Mouse (Mus musculus) ovary, postnatal 10 days (tissue): ENCODE data around the gene Thtpa.
A peak's percentile ranks its signal among the peaks of the same experiment; 100 is the strongest.

Experiments used
- DNase-seq: peaks from one replicate; pipeline ENCODE4 v3.0.0; 2022; ENCODE audit warnings: low spot score

The Thtpa gene

GRCm38 (mm10) chr14:55078366-55078989 lies 16.1 kb upstream of the Thtpa start:
- no peak for DNase-seq

GRCm38 (mm10) chr14:55079214-55079970 lies 15.2 kb upstream of the Thtpa start:
- peak; percentile 35 for DNase-seq

GRCm38 (mm10) chr14:55081105-55081504 lies 13.5 kb upstream of the Thtpa start:
- DNase-seq: no peak

GRCm38 (mm10) chr14:55083481-55083880 lies 11.1 kb upstream of the Thtpa start:
- DNase-seq: no peak

DNA sequence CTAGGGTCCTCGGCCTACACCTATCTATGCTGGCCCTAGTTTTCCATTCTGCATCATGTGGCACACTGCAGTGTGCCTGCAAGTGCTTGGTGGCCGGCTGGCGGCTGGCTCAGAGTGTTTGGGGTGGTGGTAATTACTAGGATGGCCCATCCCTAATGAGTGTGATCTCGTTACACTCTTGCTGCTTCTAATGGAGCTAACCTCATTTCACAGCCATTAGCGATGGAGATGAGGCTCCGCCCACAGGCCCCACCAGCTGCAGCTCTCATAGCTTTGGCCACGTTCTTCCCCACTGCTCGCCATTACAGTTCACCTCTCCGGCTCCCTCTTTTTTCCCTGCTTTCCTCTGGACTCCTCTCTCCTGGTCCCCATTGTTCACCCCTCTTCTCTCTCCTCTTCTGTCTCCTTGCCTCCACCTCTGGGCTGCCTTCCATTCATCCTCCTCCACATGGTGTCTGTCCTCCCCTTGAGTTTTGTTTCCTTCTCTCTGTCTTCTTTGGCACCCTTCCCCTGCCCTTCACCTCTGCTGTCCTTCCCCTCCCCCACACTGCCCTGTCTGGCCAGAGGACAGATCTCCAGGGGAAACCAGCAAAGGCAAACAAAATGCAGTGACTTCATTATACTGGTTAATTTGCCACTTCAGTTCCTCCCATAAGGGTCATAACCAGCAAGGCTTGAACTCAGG lies 9.1 kb upstream of the Thtpa start:
- no peak for DNase-seq

GRCm38 (mm10) chr14:55086009-55086514 lies 8.5 kb upstream of the Thtpa start:
- DNase-seq: no peak

GRCm38 (mm10) chr14:55089199-55089947 lies 5.2 kb upstream of the Thtpa start:
- no peak for DNase-seq

- no peak for DNase-seq
Observed at GRCm38 (mm10) chr14:55091209-55091865, 3.2 kb upstream of the Thtpa start.

DNA sequence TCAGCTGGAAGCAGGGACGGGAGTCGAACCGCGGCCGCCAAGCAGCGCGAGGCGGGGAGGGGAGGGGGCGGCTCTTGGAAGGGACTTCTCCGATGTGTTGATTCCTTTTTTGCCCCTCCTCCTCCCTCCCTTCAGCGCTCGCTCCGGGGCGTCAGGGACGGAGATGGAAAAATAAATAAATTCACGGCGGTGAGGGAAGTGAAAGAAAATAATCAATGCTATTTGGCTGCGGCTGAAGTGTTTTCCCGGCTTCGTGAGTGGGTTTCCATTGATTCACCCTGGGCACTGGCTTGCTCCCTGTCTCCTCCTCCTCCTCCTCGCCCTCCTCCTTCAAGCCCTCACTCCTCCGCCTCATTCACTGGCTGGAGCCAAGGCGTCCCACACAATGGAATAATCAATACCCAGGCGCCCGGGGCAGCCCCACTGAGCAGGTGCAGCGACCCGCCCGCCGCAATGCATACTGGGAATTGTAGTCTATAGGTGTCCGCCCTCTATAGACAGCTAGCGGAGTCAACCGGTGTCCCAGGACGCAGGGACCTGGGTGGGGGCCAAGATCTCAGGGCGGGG lies 2.5 kb upstream of the Thtpa start, which contains the start of gene Zfhx2:
TSS of gene Zfhx2 (minus strand) at position 314 of the 567 bp plus-strand sequence.
- peak; percentile 71 for DNase-seq

DNA sequence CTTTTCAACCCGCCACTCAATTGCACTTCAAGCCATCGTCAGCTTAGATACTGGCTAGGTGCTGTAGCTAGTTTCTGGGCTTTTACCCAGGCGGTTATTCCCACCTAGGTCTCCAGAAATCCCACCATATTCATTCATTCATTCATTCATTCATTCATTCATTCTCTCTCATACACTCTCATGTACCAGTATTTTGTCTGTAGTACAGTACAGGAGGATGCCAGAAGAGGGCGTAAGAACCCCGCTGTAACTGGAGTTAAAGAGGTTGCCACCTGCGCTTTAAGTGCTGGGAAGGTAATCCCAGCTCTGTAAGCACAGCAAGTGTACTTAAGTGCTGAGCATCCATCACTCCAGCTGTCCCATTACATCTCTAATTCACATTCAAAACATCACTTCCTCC lies 657 bp upstream of the Thtpa start:
- no peak for DNase-seq

- DNase-seq: no peak
Observed at GRCm38 (mm10) chr14:55095263-55095662, 679 bp downstream of the Thtpa start.

DNA sequence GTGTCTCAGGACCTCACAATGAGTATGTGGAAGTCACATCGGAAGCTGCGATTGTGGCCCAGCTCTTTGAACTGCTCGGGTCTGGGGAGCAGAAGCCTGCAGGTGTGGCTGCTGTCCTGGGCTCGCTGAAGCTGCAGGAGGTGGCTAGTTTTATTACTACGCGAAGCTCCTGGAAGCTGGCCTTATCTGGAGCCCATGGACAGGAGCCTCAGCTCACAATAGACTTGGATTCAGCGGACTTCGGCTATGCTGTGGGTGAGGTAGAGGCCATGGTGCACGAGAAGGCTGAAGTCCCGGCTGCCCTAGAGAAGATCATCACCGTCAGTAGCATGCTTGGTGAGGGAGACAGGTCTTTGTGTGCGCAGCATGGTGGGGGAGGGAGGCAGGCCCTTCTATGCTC lies 1.1 kb downstream of the Thtpa start:
- DNase-seq: no peak

DNA sequence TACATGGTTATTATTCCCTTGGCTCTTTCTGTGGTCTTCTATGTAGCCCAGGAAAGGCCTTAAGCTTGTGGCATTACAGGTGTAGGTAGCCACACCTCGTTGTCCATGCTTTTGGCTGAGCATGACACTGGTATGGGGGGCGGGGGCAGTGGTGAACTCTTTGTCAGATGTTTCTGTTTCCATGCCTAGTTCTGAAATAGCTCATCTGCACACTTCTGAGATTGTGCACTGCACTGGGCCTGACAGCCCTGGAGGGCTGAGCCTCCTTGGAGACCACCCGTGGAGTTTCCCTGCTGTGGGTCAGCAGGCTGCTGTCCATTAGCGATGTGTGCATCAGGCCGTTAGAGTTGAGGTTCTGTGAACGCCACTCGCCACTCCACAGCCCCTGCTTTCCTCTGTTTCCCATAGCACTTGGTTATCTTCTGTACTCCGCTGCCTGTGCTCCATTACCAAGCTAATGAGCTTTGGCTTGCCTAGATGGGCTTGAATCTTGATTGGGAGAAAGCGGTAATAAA lies 2.0 kb downstream of the Thtpa start:
- no peak for DNase-seq

GRCm38 (mm10) chr14:55097646-55098045 lies 3.1 kb downstream of the Thtpa start:
- DNase-seq: no peak

- DNase-seq: no peak
Observed at GRCm38 (mm10) chr14:55098067-55098466, 3.5 kb downstream of the Thtpa start.

GRCm38 (mm10) chr14:55101592-55101991 lies 7.0 kb downstream of the Thtpa start:
- DNase-seq: no peak

DNA sequence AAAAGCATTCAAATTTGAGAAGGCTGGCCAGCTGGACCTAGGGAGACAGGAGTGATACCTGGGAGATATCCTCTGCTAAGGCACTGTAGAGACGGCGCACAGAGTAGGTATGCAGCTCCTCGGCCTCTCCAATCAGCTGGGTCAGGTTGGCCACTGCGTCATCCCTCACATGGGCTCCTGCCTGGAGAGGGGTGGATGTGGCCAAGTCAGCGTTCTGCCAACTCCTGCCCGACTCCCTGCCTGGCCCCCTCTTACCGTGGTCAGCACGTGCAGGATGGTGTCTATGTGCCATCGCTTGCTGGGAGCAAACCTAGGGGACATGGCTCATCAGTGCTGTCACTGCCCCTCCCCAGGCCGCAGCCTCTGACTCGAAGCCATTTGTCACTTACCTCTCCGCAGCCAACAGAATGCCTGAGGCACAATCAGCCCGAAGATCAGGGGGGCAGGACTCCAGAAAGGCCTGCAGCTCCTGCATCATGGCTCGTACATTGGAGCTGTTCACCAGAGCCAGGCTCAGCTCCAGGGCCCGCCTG lies 7.7 kb downstream of the Thtpa start:
- DNase-seq: no peak

GRCm38 (mm10) chr14:55104365-55104764 lies 9.8 kb downstream of the Thtpa start:
- DNase-seq: no peak

- no peak for DNase-seq
Observed at GRCm38 (mm10) chr14:55105386-55105785, 10.8 kb downstream of the Thtpa start.
